Mouse (Mus musculus) bone marrow, adult 2 months (tissue): Measurements from ENCODE around the gene 4933416C03Rik.

Experiments used
- CTCF ChIP-seq: fragments of 200-500 bp; IDR thresholded peaks from 2 replicates; pipeline ENCODE4 v1.5.1; 2011; ENCODE audit warnings: low read length, control low read depth; ENCODE audit not compliant: control insufficient read depth, insufficient read depth
- POLR2A ChIP-seq: fragments of 200-500 bp; IDR thresholded peaks from 2 replicates; pipeline ENCODE4 v1.6.1; 2011; ENCODE audit warnings: low read depth, mild to moderate bottlenecking, control low read depth, low read length, borderline replicate concordance; ENCODE audit not compliant: control insufficient read depth

GRCm38 (mm10) chr10:116096466-116096865 lies 17.3 kb downstream of the 4933416C03Rik start:
- no peak for TF ChIP-seq CTCF
- no peak for TF ChIP-seq POLR2A
